Mouse (Mus musculus) telencephalon, adult 2 months (tissue): Measurements from ENCODE around the gene Slc2a4.
A peak's percentile ranks its signal among the peaks of the same experiment; 100 is the strongest.

Source experiments
- DNase-seq: peaks from one replicate; pipeline ENCODE4 v3.0.0-alpha.2; 2011; ENCODE audit warnings: low read depth, low spot score

The Slc2a4 gene

GRCm38 (mm10) chr11:69901993-69902392 is 46.0 kb downstream of the Slc2a4 start:
- no peak for DNase-seq

GRCm38 (mm10) chr11:69901406-69901846 is 46.6 kb downstream of the Slc2a4 start:
- DNase-seq, result peak; percentile 99

- DNase-seq, result peak; percentile 90
Observed at GRCm38 (mm10) chr11:69900471-69901405, 47.2 kb downstream of the Slc2a4 start, which contains the start of the genes 2810408A11Rik and Neurl4. Gene 2810408A11Rik, minus strand, starts transcription at chr11:69900987. Gene Neurl4, plus strand, starts transcription at chr11:69901072.

- DNase-seq, result no peak
Observed at GRCm38 (mm10) chr11:69899870-69900269, 48.1 kb downstream of the Slc2a4 start.

- no peak for DNase-seq
Observed at GRCm38 (mm10) chr11:69895291-69895690, 52.7 kb downstream of the Slc2a4 start, which contains the start of gene Acap1. Gene Acap1, minus strand, starts transcription at chr11:69895539.

GRCm38 (mm10) chr11:69894671-69895070 is 53.3 kb downstream of the Slc2a4 start:
- no peak for DNase-seq
